Mouse (Mus musculus) CH12.LX (cell line): ENCODE results near the gene Rpl10a. TPM values are rescaled to one million over a fixed set of nuclear protein-coding genes. Genes with fewer than 3 reads are reported as not detected.

Experiments
- DNase-seq: peaks from one replicate; pipeline ENCODE4 v3.0.0-alpha.2; 2013; ENCODE audit errors: extremely low read depth
- H3K27ac ChIP-seq: 2 replicates; pipeline ENCODE4 v1.5.1; 2012; ENCODE audit warnings: low read depth, mild to moderate bottlenecking, control low read depth, moderate library complexity; ENCODE audit not compliant: insufficient read depth
- H3K27me3 ChIP-seq: replicated peaks from 2 replicates; pipeline ENCODE3; 2012; ENCODE audit warnings: inconsistent platforms
- H3K36me3 ChIP-seq, 2 experiments: replicated peaks in 1 of 2; 2 replicates each; pipeline versions ENCODE3 to v1.6.1; 2012; ENCODE audit warnings: inconsistent platforms in 1 of 2, low read length in 1 of 2, mild to moderate bottlenecking in 1 of 2, mixed read lengths in 1 of 2, moderate library complexity in 1 of 2; ENCODE audit not compliant: control insufficient read depth in 1 of 2, insufficient read depth in 1 of 2
- H3K4me1 ChIP-seq, 2 experiments: 2 replicates each; pipeline ENCODE4 v1.6.1; 2012; ENCODE audit warnings: inconsistent platforms in 1 of 2, moderate library complexity in 1 of 2; ENCODE audit not compliant: insufficient read depth in 2 of 2, control insufficient read depth in 1 of 2
- H3K4me2 ChIP-seq: 2 replicates; pipeline ENCODE4 v1.6.1; 2012; ENCODE audit warnings: low read depth, mild to moderate bottlenecking, control low read depth; ENCODE audit not compliant: poor library complexity, insufficient read depth, severe bottlenecking
- H3K4me3 ChIP-seq, 3 experiments: fragments of 150-350 bp in 1 of 3; sonication (generic) in 1 of 3; replicated peaks in 1 of 3; 2 replicates each; pipeline versions ENCODE3 to v1.5.1; 2011 to 2012; ENCODE audit warnings: low read depth in 2 of 3, low read length in 2 of 3, mild to moderate bottlenecking in 2 of 3, moderate library complexity in 2 of 3, control low read depth in 1 of 3, improper control_type of control experiment in 1 of 3, inconsistent platforms in 1 of 3, mixed read lengths in 1 of 3; ENCODE audit not compliant: poor library complexity in 1 of 3
- H3K79me2 ChIP-seq: replicated peaks from 2 replicates; pipeline ENCODE4 v1.6.1; 2012; ENCODE audit warnings: mild to moderate bottlenecking, moderate library complexity; ENCODE audit not compliant: control insufficient read depth, poor library complexity, insufficient read depth, severe bottlenecking; ENCODE audit errors: extremely low read depth
- H3K9ac ChIP-seq: 2 replicates; pipeline ENCODE4 v1.6.1; 2012; ENCODE audit warnings: low read depth, mild to moderate bottlenecking, control low read depth, moderate library complexity; ENCODE audit not compliant: insufficient read depth
- H3K9me3 ChIP-seq: replicated peaks from 2 replicates; pipeline ENCODE3; 2012; ENCODE audit warnings: low read length, inconsistent platforms, mixed read lengths
- BHLHE40 ChIP-seq: IDR thresholded peaks from 2 replicates; pipeline ENCODE4 v1.6.1; 2011; ENCODE audit warnings: mild to moderate bottlenecking, low read depth, low read length, improper control_type of control experiment
- CTCF ChIP-seq, 2 experiments: IDR thresholded peaks in 1 of 2; conservative IDR thresholded peaks in 1 of 2; 2 replicates each; pipeline ENCODE4 v1.5.1; 2011 to 2012; ENCODE audit warnings: low read depth in 2 of 2, low read length in 2 of 2, improper control_type of control experiment in 1 of 2, inconsistent platforms in 1 of 2, mild to moderate bottlenecking in 1 of 2, moderate library complexity in 1 of 2
- E2F4 ChIP-seq: IDR thresholded peaks from 2 replicates; pipeline ENCODE4 v1.6.1; 2011; ENCODE audit warnings: low read depth, low read length, improper control_type of control experiment; ENCODE audit not compliant: insufficient replicate concordance
- EP300 ChIP-seq: IDR thresholded peaks from 2 replicates; pipeline ENCODE4 v1.6.1; 2011; ENCODE audit warnings: low read length, improper control_type of control experiment
- ETS1 ChIP-seq: conservative IDR thresholded peaks from 2 replicates; pipeline ENCODE4 v1.6.1; 2012; ENCODE audit warnings: low read depth, mild to moderate bottlenecking, inconsistent platforms, low read length, improper control_type of control experiment, moderate library complexity
- GABPA ChIP-seq: IDR thresholded peaks from 2 replicates; pipeline ENCODE4 v1.6.1; 2012; ENCODE audit warnings: low read depth, low read length, improper control_type of control experiment, inconsistent platforms; ENCODE audit not compliant: insufficient replicate concordance
- HCFC1 ChIP-seq: IDR thresholded peaks from 2 replicates; pipeline ENCODE4 v1.6.1; 2012; ENCODE audit warnings: low read depth, mild to moderate bottlenecking, inconsistent platforms, low read length, improper control_type of control experiment
- IRF4 ChIP-seq: IDR thresholded peaks from 2 replicates; pipeline ENCODE4 v1.6.1; 2014; ENCODE audit warnings: low read depth, mild to moderate bottlenecking, inconsistent platforms, low read length, improper control_type of control experiment
- JUN ChIP-seq: IDR thresholded peaks from 2 replicates; pipeline ENCODE4 v1.6.1; 2011; ENCODE audit warnings: low read depth, mild to moderate bottlenecking, low read length, improper control_type of control experiment, moderate library complexity; ENCODE audit not compliant: insufficient read depth
- MAFK ChIP-seq: IDR thresholded peaks from 2 replicates; pipeline ENCODE4 v1.6.1; 2011; ENCODE audit warnings: low read length, improper control_type of control experiment; ENCODE audit not compliant: insufficient replicate concordance
- MAZ ChIP-seq: IDR thresholded peaks from 2 replicates; pipeline ENCODE4 v1.6.1; 2012; ENCODE audit warnings: low read depth, mild to moderate bottlenecking, inconsistent platforms, low read length, improper control_type of control experiment, moderate library complexity
- MEF2A ChIP-seq: IDR thresholded peaks from 2 replicates; pipeline ENCODE4 v1.6.1; 2014; ENCODE audit warnings: low read depth, mild to moderate bottlenecking, inconsistent platforms, low read length, improper control_type of control experiment, borderline replicate concordance
- NRF1 ChIP-seq: IDR thresholded peaks from 2 replicates; pipeline ENCODE4 v1.6.1; 2014; ENCODE audit warnings: low read depth, mild to moderate bottlenecking, inconsistent platforms, low read length, improper control_type of control experiment, moderate library complexity
- POLR2AphosphoS2 ChIP-seq: IDR thresholded peaks from 2 replicates; pipeline ENCODE4 v1.6.1; 2011; ENCODE audit warnings: low read depth, low read length, improper control_type of control experiment
- RAD21 ChIP-seq: IDR thresholded peaks from 2 replicates; pipeline ENCODE4 v1.6.1; 2011; ENCODE audit warnings: low read depth, mild to moderate bottlenecking, low read length, improper control_type of control experiment, moderate library complexity
- RCOR1 ChIP-seq: conservative IDR thresholded peaks from 2 replicates; pipeline ENCODE4 v1.6.1; 2012; ENCODE audit warnings: low read depth, mild to moderate bottlenecking, inconsistent platforms, low read length, improper control_type of control experiment
- SIN3A ChIP-seq: IDR thresholded peaks from 2 replicates; pipeline ENCODE4 v1.6.1; 2012; ENCODE audit warnings: low read length, improper control_type of control experiment, inconsistent platforms
- SMC3 ChIP-seq: IDR thresholded peaks from 2 replicates; pipeline ENCODE4 v1.6.1; 2011; ENCODE audit warnings: low read depth, low read length, improper control_type of control experiment
- USF1 ChIP-seq: IDR thresholded peaks from 2 replicates; pipeline ENCODE4 v1.6.1; 2014; ENCODE audit warnings: low read depth, mild to moderate bottlenecking, inconsistent platforms, low read length, improper control_type of control experiment
- ZC3H11A ChIP-seq: IDR thresholded peaks from 2 replicates; pipeline ENCODE4 v1.6.1; 2012; ENCODE audit warnings: low read depth, mild to moderate bottlenecking, inconsistent platforms, low read length, improper control_type of control experiment
- ZKSCAN1 ChIP-seq: IDR thresholded peaks from 2 replicates; pipeline ENCODE4 v1.6.1; 2012; ENCODE audit warnings: low read depth, inconsistent platforms, low read length, improper control_type of control experiment, borderline replicate concordance
- ZNF384 ChIP-seq: IDR thresholded peaks from 2 replicates; pipeline ENCODE4 v1.6.1; 2012; ENCODE audit warnings: low read depth, low read length, improper control_type of control experiment, inconsistent platforms
- dilution Hi-C: fragments of 300-500 bp; cut with MboI; formaldehyde crosslinking; loops from 2 replicates; pipeline ENCODE4 v1.14.3; 2020; ENCODE audit warnings: low sequenced_read_pairs; ENCODE audit not compliant: extremely low pct_unique_long_range_greater_than_20kb, extremely low pct_ligation_motif_present
- in situ Hi-C: fragments of 300-500 bp; cut with MboI; formaldehyde crosslinking; loops from 3 replicates; pipeline ENCODE4 v1.14.3; 2019; ENCODE audit warnings: low sequenced_read_pairs, low pct_ligation_motif_present, low pct_unique_long_range_greater_than_20kb, mixed read lengths
- polyA plus RNA-seq: library from polyadenylated mRNA; unstranded; fragments of >175 nt; gene quantifications from 2 replicates; pipeline ENCODE4 v1.2.1, GENCODE M21; 2012; ENCODE audit warnings: low read depth; ENCODE audit not compliant: insufficient read length
- total RNA-seq, 2 experiments: library from RNA; depleted of rRNA; stranded (reverse); fragments of 300-350 nt in 1 of 2; fragments of >200 nt in 1 of 2; gene quantifications; 2 replicates each; pipeline ENCODE4 v1.2.3; 2012 to 2014

Rpl10a gene
- total and polyA plus RNA-seq, 3 experiments, result 1,605 to 4,144 (median 3,467) TPM

DNA sequence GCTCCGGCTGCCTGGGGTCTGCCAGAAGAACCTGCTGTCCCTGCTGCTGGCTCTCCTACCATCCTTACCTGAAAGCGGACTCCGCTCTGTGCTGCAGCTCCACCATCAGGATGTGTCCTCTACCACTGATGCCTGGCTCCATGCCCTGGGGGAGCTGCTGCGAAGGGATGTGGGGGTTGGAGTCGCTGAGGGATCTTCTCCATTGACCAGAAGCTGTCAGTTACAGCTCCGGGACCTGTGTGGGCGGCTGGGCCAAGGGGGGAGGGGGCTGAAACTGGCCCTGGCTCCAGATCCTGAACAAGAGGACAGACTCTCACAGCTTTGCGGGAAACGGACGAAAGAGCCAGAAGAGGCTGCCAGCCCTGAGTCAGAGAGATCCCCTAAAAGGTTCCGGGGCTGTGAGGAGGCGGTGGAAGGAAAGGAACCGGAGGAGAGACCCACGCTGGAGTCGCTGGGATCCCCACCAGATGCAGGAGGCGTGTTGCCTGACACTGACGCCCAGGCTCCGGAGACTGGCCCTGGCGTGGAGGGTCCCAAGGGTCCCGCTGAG, 12.6 kb upstream of the Rpl10a start:
- H3K4me3 ChIP-seq, result no peak overlapping the region
- TF ChIP-seq EP300 (no peak), IRF4 (no peak), SIN3A (no peak), ZKSCAN1 (no peak), MAFK (no peak), ZC3H11A (no peak), USF1 (no peak), HCFC1 (no peak), POLR2AphosphoS2 (no peak), E2F4 (no peak), MAZ (no peak), NRF1 (no peak), RCOR1 (no peak), JUN (no peak), ZNF384 (no peak), CTCF (conservative IDR thresholded peaks at IDR 0.05 in 1 of 2, IDR thresholded peaks at IDR 0.05 in 1 of 2; ENCODE audit: low read depth in 2 of 2, low read length in 2 of 2) (no peak), ETS1 (no peak), SMC3 (no peak)
- peaks cover 2 to 41% of the 10 kb centered on the region in 2 experiments; a peak in 2 of 4 replicates for H3K4me1 ChIP-seq
- no peak overlapping the region for H3K4me2 ChIP-seq
- in situ Hi-C loops (loop anchor here (25.0 kb wide), 1 partner anchor 228 kb away; the partner anchor contains the start of gene Tcp11), dilution Hi-C loops (no loop called here)
- H3K9ac ChIP-seq, result no peak overlapping the region
- no peak overlapping the region for H3K27ac ChIP-seq
- H3K79me2 ChIP-seq, result 0 out of 2 replicates have a peak, but pooled peaks cover 2% of the 10 kb centered on the region
- H3K36me3 ChIP-seq, result peaks cover 41 to 53% of the 10 kb centered on the region in 2 experiments
- no peaks in the 10 kb centered on the region for H3K9me3 ChIP-seq
- no peaks in the 10 kb centered on the region for H3K27me3 ChIP-seq
- DNase-seq, result no peak

DNA sequence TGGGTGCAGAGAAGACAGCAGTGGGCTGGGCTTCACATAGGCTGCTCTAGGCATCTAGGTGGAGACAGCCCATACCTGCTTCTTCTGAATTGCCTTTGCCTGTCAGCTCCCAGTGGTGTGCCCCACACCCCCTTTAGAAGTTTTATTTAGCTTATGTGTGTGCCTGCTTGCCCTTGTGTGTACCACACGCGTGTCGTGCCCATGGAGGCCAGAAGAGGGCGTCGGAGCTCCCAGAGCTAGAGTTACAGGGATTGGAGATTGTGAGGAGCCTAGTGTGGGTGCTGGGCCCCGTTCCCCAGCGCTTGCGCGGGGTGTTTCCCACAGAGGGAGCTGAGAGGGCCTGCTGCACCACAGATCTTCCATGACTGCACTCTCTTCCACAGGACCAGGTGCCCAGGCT, 11.8 kb upstream of the Rpl10a start:
- Histone ChIP-seq H3K79me2 (0 out of 2 replicates have a peak, but pooled peaks cover 2% of the 10 kb centered on the region), H3K9me3 (no peaks in the 10 kb centered on the region), H3K27me3 (no peaks in the 10 kb centered on the region), H3K4me3 (no peak overlapping the region), H3K4me2 (no peak overlapping the region), H3K36me3 (peaks cover 47 to 60% of the 10 kb centered on the region in 2 experiments), H3K9ac (no peak overlapping the region), H3K4me1 (peaks cover 2 to 38% of the 10 kb centered on the region in 2 experiments; a peak in 2 of 4 replicates), H3K27ac (no peak overlapping the region)
- no peak for DNase-seq
- TF ChIP-seq RAD21, result no peak
- no peak for TF ChIP-seq MEF2A
- TF ChIP-seq GABPA, result no peak
- no peak for TF ChIP-seq BHLHE40
- TF ChIP-seq ETS1, result no peak
- TF ChIP-seq CTCF (conservative IDR thresholded peaks at IDR 0.05 in 1 of 2, IDR thresholded peaks at IDR 0.05 in 1 of 2; ENCODE audit: low read depth in 2 of 2, low read length in 2 of 2), result peak in 1 of 2 experiments; percentile 7; a peak in 1 of 4 replicates
- in situ Hi-C loops, result loop anchor here (25.0 kb wide), 1 partner anchor 229 kb away; the partner anchor contains the start of gene Tcp11
- dilution Hi-C loops, result no loop called here
